Mouse (Mus musculus) liver, embryonic 14.5 days (tissue): ENCODE measurements around the gene Gm49384.

Experiments
- CTCF ChIP-seq: IDR thresholded peaks from 2 replicates; pipeline ENCODE4 v1.5.1; 2016; ENCODE audit warnings: antibody characterized with exemption, low read depth, control low read depth
- EP300 ChIP-seq: IDR thresholded peaks from 2 replicates; pipeline ENCODE4 v1.6.1; 2016; ENCODE audit warnings: antibody characterized with exemption, low read depth

DNA sequence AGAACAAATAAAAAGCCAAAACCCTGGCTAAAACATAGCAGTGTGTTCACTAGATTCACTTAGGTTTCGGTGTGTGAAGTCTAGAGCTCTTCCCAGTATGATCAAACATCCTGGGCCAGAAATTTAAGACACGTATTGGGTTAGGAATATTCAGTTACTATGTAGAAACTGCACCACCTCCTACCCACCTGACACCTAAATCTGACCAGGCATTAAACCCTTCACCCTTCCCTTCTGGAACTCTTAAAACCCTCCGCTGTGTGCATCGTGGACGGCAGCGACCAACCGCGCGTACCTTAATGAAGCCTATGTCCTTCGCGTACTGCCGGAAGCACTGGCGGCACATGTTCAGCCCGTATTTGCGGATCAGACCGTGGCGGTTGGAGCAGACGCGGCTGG, 45.7 kb downstream of the Gm49384 start:
- TF ChIP-seq CTCF (no peak), EP300 (no peak)
